In genomic region chrX:13014051-13014450, GRCm38 (mm10) we compare ENCODE assay signal across 12 mouse cellular contexts.
"Had no signal": no experiment of that assay in that cellular context is flagged by ENCODE, and none has a peak within 500 bp of the region (broad histone marks: within the 10 kb centered on the region; RNA-seq: fewer than 3 reads in every experiment).

No protein-coding gene starts in this region.

- DNase-seq: liver, postnatal 0 days; lung, adult 2 months; lung, postnatal 14 days; lung, postnatal 36 days; retina, postnatal 1 day; right cerebral cortex, adult 18-20 months; right cerebral cortex, postnatal 25 days; right cerebral cortex, postnatal 4 days; spleen, adult 18-20 months; thymus, adult 2 months; thymus, postnatal 25 days; thymus, postnatal 4 days had no signal
